Mouse (Mus musculus) adipocyte (in vitro differentiated cells): ENCODE data around the gene Tinagl1.

Experiments used
- DNase-seq: peaks from one replicate; pipeline ENCODE4 v3.0.0-alpha.2; 2016; ENCODE audit warnings: low spot score

Gene Tinagl1

DNA sequence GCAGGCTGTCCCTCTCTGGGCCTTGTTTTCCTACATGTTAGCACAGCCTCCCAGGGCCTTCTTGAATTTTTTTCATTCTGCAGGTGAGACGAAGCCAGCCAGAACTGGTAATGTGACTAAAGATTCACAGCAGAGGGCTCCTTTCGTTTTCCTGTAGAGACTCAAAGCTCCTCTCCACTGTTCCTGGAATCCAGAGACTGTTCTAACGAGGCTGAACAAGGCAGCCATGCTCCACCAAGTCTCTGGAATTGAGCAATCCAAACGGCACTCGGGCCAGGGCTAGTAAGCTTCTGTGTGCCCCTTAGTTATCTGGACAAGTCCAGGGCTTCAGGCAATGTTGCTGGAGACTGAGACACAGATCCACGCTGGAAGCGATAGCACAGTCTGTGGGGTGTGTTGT lies 2.6 kb upstream of the Tinagl1 start:
- DNase-seq, result peak; percentile 58

DNA sequence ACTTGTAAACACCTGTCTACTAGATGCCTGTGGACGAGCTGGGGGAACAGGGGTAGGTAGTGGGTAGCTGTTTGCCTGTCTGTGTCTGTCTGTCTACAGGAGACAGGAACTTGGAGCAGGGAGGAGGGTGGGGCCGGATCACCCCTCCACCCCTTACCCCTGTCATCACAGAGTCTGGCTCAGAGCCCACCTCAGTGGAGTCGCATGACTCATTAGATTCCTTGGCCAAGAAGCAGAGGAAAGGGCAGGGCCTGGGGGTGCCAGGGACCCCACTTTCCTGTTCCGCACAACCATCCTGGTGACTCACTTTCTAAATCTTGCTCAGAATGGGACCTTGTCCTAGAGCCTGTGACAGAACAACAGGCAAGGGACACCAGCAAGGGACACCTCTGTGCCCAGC lies 2.2 kb upstream of the Tinagl1 start:
- peak; percentile 53 for DNase-seq

DNA sequence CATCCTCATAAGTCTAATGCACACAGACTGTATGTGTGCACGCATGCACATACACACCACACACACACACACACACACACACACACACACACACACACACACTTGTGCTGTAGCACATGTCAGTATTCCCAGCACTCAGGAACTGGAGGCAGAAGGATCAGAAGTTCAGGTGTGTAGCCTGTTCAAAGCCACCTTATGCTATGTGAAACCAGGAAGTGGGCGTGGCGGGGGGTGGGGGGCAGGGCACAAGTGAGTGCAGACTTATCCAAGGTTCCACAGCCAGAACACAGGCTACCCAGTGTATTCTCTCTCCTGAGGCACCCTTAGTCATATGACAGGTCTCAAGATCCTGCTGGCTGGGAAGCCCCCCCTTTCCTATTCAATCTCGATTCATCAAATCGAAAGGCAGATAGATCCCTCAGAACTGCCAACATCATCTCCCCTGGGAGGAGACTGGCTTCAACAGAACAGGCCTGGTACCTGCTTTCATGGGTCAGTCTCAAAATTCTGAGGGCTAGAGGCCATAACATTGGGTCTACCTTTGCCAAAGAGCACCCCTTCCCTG lies 1.3 kb upstream of the Tinagl1 start:
- no peak for DNase-seq

DNA sequence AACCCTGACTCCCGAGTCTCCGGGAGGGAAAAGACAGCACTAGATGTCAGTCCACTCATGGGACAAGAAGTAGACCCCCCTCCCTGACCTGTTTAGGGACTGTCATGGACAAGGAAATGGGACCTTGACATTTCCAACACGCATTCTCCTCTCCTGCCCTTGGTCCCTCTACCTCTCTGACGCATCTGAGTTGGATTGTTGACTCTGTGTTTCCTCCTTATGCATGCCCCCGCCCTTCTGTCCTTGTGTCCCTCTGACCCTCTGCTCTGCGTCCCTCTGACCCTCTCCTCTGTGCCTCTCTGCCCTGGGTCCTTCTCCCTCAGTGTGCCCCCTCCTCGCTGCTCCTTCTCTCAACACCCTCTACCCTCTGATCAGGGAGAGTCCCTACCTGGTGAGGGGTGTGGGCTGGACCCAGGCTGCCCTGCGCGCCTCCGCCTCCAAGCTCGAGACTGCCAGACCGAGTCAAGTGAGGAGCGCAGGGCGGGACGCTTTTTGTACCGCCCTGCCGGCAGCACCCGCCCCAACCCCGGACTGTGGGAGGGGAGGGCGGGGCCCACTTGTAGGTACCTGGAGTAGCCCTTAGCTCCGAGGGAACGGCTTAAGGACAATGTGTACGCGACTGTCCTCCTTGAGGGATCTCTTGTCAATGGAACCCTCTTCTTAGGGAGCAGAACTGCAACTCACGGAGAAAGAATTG lies 439 bp downstream of the Tinagl1 start:
- DNase-seq, result peak; percentile 36

DNA sequence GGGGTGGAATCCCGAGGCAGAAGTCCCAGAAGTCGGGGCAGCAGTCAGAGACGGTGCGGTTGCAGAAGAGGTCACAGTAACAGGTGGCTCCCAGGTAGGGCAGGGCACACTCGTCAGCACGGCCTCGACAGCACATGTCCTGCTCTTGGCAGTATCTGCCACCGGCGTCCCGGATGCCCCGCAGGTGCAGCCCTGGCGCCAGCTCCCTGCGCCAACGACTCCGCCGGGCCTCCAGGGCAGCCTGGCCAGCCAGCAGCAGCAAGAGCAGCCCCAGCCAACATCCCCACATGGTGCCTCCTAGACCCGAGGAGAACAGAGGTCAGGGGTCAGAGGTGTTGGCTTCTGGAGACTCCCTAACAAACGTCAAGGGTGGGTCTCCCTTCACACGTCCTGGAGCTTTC lies 1.0 kb downstream of the Tinagl1 start:
- no peak for DNase-seq

DNA sequence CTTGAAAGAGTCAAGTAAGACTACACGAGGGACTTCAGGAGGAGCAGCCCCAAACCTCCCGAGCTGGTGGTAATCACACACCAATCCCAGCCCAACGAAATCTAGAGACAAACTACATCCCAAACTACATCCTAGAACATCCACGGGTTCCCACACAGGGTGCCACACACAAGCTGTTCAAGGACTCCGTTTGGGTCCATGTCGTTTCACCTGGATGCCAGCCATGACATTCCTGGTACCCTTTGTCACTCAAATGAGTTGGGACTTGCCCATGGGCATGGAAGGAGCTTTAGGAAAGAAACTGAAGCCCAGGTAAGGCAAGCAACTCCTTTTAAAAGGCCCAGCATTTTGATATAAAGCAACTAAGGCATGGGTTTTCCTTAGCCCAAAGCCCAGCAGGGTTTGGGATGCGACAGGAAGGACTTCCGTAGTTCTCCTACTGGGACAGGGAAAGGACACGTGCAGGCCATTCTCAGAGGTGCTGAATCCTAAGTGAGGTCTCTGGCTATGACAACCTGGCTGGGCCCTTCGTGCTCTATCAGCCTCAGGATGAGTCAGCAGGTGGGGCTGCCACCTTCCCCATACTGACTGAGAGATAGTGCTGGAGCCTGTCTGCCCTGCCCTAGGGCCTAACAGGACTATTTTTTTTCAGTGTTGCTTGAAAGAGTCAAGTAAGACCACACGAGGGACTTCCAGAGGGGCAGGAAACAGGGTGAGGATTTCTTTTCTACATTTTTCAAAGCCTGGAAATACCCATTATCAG lies 1.7 kb downstream of the Tinagl1 start:
- DNase-seq, result no peak

DNA sequence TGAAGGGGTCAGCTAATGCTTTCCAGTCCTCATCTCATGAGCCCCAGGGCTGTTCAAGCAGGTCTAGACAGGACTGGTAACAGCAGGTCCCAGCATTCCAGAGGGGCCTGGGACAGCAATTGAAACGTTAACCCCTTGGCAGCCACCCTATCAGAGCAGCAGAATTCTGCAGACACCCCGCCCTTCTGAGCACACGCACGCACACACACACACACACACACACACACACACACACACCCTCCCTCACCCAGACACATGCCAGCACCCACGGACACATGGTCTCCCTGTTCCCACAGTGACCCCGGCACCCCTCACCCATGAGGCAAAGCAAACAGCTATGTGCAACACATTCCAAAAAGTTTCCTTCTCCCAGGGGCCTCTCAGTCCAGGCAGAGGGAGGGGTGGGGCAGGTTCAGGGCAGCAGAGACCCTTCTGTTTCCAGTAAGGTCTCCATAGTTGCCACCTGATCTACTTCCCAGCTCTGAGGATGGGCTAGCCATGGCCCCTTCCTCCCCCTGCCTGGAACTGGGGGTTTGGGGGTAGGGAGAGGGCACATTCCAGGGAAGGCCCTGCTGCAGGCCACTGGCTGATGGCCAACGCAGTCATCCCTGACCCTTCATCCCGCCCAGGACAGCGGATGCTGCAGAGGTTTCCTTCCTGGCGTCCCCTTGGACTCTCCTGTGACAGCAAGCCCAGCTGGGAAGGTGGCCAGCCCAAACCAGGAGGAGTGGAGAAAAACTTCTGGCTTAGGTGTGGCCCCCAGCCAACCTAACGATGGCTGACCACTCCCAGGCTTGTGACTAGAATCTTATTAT lies 2.8 kb downstream of the Tinagl1 start:
- no peak for DNase-seq

DNA sequence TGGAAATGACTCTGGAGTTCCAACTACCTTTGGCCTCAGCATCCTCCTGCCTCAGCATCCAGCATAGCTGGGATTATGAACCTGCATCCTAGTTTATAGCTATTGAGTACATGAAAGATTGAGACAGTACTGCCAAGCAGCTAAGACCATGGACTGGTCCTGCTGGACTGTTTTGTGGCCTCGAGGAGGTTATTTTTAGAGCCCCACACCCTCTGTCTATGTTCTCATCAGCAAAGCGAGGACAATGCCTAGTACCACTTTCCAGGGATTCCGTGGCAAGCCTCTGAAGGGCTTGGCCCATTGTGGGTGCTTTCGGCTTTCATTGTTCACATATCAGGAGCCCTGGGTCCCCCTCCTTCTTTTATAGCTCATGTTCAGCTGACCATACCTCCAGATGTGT lies 4.6 kb downstream of the Tinagl1 start:
- no peak for DNase-seq

DNA sequence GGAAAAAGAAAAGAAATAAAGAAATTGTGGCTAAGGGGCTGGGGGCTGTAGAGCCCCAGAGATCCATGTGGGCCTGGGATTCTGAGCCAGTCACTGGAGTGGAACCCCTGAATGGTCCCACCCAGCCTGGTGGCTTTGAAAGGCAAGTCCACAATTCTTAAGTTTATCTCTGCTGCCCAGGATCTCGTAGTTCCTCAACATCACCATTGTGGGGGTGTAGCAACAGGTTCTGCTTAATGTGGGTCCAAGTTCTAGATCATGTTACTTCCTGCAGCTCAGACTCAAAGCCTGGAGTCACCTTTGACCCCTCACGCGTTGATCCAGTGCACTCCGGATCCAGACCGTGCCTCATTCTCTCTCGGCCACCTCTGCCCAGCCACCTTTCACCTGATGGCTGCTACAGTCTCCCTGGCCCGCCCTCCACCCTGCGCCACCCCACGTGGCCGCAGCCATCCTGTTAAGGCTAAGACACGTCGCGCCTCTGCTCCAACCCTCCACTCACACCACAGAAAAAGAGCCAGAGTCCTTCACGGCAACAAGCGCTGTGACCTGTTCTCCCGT lies 5.4 kb downstream of the Tinagl1 start:
- DNase-seq, result no peak

DNA sequence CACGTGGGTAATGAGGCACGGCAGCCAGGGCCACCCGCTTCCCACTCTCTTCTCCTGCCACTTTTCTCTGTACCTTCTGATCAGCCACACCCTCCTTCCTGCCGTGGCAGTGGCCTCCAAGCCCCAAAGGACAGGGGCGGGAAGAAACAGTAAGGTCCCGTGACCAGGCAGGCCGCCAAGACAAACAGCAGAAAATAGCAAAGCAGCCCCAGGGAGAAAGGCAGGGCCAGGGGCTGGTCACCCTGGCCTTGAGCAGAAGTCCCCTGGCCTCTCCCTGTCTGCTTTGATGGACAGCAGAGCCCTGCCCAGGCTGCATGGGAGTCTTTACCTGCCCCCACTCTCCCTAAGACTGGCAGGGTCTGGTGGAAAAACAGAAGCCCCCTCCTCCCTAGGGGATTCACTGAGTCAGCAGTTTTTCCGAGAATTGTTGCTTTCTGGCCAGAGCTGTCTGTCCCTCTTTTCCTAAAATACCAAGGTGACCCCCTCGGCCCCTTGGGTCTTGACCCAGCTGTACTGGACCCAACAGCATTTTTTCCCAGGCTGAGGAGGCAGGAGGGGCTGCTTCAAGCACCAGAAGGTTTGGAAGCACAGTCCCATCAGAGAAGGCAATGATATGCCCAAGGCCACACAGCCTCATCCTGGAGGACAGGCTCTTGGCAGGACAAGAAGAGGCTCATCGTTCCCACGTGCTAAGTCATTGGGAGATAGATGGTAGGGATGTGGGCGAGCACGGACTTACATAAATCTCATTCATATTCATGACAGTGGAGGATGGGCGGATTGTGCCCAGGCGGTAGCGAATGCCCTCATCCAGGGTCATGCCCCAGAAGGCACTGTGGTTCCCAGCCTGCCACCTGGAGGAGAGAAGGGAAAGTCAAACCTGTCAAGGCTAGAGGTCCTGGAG lies 6.4 kb downstream of the Tinagl1 start:
- peak; percentile 78 for DNase-seq

DNA sequence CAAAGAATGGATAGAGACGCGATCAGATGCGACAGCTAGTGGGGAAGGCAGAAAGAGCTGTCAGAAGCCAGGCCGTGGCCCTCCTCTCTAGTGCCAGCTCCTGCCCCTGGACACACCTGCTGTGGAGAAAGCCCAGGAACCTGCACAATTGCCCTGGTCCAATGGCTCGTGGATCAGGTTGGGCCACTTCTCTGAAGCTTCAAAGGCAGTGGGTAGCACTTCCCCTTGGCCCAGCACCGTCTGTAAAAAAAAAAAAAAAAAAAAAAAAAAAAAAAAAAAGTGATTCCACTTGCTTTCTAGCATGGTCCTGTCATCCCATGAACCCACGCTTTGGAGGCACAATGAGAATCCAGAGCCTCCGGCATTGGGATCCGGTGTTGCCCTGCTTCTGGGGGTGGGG lies 7.1 kb downstream of the Tinagl1 start:
- no peak for DNase-seq

DNA sequence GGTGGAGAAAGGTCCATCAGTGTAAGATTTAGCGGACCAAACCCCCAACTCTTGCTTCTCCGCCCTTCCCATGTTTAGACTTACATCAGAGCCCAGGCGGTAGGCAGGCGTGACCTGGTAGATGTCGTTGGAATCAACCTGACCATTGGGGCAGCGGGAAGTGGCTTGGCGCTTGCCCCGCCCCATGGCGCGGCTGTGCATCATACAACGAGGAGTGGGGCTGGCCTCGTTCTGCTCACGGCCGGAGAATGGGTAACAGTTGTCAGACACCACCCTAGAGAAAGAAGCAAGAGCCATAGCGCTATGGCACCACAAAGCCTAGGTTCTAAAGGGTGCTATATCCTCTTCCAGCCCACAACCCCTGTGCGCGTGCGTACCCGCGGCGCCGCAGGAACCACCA lies 7.6 kb downstream of the Tinagl1 start:
- DNase-seq, result no peak

DNA sequence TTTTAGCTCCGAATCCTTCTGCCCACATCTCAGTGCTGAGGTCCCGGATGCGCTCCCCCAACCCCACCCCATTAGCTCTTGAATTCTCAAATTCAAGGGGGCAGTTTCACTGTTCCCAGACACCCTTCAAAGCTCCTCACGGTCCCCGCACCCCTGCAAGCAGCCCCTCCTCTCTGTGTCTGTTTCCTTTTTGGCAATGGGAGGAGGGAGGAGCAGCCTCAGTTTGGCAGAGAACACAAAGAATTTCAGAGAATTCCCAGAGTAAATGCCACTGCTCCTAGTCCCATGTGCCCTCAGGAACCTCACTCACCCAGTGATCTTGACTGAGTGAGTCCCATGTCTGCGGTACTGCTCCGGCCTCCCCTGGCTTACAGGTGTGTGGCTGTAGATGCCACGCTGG lies 8.3 kb downstream of the Tinagl1 start:
- no peak for DNase-seq

DNA sequence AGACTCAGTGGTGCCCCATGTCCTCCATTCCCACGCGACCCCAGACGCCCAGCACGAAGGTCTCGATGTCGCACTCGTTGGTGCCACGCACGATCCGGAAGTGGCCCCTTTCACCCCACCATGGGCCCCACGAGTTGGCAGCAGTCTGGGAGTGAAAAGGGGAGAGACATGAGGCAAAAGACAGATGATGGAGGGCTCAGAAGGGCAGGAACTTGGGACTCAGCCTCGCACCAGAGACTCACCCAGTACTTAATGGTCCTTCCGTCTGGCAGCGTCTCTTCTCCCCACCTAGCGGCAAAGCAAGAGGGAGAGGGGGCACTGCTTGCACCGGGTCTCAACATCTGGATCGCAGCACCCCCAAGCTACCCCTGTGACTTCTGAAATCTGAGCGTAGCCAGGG lies 8.9 kb downstream of the Tinagl1 start:
- no peak for DNase-seq

DNA sequence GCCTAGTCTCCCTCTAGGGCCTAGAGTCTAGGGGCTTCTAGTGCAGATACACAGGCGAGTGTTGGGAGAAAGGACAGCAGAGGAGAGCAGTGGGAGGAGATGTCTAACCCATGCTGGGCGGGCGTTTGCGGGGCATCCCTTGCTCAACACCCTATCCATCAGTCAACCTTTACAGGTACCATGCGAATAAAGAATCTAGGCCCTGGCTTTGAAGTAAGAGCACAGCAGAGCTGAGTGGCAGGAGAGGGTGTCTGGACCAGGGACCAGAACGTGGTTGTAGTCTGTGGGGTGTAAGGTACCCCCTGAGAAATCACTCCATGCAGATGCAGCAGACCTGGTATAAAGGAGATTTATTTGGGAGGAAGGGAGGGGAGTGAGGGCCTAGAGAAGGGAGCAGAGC lies 10.8 kb downstream of the Tinagl1 start:
- DNase-seq, result no peak

DNA sequence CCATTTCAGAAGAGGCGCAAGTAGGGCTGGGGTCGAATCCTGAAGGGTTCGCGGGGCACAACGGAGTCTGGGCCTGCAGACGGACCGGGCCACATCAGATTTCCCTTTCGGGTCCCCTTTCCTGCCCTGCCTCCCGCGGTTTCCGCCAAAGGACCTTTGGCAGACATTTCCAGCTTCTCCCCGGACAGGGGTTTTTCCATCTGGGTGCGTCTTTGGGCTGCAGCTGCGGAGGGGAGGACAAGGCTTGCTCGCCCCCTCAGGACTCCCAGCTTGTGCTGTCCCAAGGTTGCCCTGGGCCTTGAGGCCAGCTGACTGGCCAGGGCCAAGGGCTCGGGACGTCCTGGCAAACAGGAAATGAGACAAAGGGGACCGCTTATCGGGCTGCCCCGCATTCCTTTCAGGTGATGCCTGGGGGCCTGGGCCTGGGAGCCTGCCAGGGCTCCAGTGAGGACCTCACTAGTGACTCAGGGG lies 11.5 kb downstream of the Tinagl1 start:
- DNase-seq, result no peak

DNA sequence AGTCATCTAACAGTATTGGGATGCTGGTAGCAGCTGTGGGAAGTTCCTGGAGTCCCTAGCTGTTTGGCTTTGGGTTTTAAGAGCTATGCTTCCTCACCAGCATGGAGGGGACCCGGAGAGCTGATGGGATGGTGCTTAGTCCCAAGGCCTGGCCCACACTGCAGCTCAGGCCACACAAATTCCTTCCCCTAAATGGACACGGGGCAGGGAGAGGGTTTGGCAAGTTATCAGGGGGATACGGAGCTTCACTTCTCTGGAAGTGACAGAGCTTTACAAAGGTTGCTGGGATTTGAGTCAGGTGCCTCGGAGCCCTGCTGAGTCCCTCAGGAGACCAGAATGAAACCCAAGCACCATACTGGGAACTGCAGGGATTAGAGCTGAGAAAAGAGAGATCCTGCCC lies 13.6 kb downstream of the Tinagl1 start:
- DNase-seq, result no peak

DNA sequence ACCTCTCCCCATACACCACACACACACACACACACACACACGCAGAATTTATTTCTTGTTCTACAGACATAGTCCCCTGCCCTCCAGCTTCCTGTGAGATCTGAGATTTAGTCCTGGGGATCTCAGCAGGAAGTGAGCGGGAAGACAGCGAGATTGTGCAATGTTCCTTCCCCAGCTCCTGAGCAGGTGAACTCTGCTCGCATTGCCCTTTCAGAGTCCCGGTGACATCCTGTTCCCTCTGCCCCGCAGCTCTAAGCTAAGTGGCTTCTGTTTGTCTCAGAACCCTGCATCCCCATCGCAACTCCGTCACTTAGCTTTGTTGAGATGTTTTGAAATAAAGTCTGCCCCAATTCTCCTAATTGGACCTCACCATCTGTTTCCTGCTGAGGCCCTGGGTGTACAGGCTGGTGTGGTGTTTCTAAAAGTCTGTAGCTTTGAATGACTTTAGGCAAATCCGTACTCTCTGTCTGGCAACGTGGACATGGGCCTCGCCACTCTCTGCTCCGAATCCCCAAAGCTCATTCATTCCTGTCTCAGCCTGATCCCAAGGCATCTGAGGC lies 18.0 kb downstream of the Tinagl1 start:
- no peak for DNase-seq

DNA sequence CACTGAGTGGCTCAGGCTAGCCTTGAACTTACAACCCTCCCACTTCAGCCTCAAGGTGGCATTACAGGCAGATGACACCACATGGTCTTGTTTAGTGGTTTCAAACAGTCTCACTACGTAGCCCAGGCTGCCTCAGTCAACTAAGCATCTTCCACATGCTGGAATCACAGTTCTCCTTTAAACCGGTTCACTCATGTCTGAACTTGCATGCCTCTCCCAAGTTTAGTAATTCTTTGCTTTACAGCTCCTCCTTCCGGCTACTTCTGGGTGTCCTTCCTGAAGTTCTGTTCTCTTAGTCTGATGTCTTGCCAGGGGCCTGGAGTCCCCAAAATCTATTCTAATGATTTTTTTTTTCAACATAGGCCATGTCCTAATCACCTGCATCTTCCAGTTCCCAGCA lies 20.7 kb downstream of the Tinagl1 start:
- DNase-seq, result peak; percentile 51

DNA sequence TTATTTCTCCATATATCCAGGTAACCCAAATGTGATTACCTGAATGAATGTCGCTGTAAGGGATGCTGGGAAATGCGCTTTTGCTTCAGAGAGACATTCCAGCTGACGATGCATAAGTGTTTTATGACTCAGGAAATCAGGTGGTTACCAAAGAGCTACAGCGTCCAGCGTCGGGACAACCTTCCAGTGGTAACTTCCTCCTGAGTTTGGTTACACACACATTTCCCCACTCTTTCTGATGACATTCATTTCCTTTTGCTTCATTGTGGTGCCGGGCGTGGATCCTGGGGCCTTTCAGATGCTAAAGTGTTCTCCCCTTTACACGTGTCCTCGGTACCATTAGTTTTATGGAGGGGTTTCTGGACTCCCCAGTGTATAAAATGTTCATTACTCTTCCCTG lies 26.5 kb downstream of the Tinagl1 start:
- no peak for DNase-seq

DNA sequence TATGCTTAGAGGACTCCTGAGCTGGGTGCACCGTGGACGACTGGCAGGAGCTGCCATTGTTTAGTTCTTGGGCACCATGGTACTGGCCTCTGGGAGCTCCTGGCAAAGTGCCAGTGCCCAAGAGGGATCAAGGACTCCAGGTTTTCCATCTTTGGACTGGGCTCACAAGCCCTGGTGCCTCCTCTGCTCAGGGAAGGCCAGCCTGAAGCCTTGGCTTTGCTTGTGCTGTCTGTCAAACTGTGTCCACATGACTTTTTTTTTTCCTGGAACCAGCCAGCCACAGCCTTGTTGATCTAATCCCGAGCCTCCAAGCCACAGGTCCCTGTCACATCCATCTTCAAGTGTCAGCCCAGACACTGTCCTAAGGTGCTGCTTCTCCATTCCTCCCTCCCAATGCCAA lies 33.1 kb downstream of the Tinagl1 start:
- peak; percentile 10 for DNase-seq
